20 mouse cellular contexts compared by ENCODE assay signal in the genomic region with DNA sequence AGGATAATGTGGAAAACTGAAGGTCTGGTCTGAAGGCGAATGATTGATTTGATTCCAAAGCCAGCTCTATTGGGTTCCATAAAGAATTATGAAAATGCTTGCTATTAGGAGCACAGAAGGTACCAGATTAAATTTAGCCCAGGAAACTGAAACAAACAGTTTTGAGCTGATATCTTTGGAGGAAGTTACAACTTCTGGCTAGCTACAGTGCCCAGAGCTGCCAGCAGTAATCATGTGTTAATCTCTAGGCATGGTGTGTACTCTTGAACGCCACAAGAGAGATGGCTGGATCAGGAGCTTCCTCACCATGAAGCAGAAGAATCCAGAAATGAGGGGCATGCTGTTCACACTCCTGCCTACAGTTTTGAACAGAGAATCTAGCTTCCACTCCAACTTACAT.
DNase-seq lines count a peak whose midpoint lies in the region; ATAC-seq and TF ChIP-seq lines count a peak whose summit lies in the region.
"Had no signal": no experiment of that assay in that cellular context is flagged by ENCODE, and none has a peak within 500 bp of the region (broad histone marks: within the 10 kb centered on the region; RNA-seq: fewer than 3 reads in every experiment).

No protein-coding gene starts in this region.

- no peaks in the 10 kb centered on the region for H3K36me3 ChIP-seq in forebrain, embryonic 15.5 days
- H3K36me3 ChIP-seq in forebrain, embryonic 12.5 days (replicated peaks): no peaks in the 10 kb centered on the region
- H3K36me3 ChIP-seq in lung, embryonic 14.5 days (ENCODE audit: insufficient read depth): no peaks in the 10 kb centered on the region
- H3K36me3 ChIP-seq: embryonic facial prominence, embryonic 10.5 days; heart, embryonic 15.5 days had no signal

- intact Hi-C loops in left cerebral cortex, postnatal 25 days (cut with DNase I): no loop called here

- no peak for DNase-seq in lung, embryonic 14.5 days
- no peak for DNase-seq in lung, adult 18-20 months
- peak; percentile 11 for DNase-seq in MEL-GATA-1-ER (ENCODE audit: extremely low read depth, low read depth)
- DNase-seq in spleen, postnatal 14 days (ENCODE audit: low spot score in 2 of 2): no peak
- no peak for DNase-seq in left cerebral cortex, postnatal 25 days (ENCODE audit: low spot score in 2 of 2)
- DNase-seq: adrenal gland, postnatal 36 days; cerebellum, postnatal 25 days; heart, adult 18-20 months; kidney, adult 9 months; kidney, postnatal 4 days; liver, postnatal 0 days; retina, postnatal 1 day; thymus, postnatal 14 days had no signal

- no peak overlapping the region for H3K4me3 ChIP-seq in forebrain, embryonic 15.5 days
- H3K4me3 ChIP-seq in forebrain, embryonic 12.5 days (replicated peaks): no peak overlapping the region
- H3K4me3 ChIP-seq in lung, embryonic 14.5 days (ENCODE audit: low read depth, low read length): no peak overlapping the region
- H3K4me3 ChIP-seq: embryonic facial prominence, embryonic 10.5 days; erythroblast, embryonic 14.5 days; heart, embryonic 15.5 days had no signal

- no peak for TF ChIP-seq CTCF in lung, embryonic 14.5 days (IDR thresholded peaks at IDR 0.05; ENCODE audit: low read depth)

- H3K4me1 ChIP-seq in forebrain, embryonic 15.5 days: peaks cover 25% of the 10 kb centered on the region
- peaks cover 8% of the 10 kb centered on the region; the same call in 1 of the 2 replicates for H3K4me1 ChIP-seq in forebrain, embryonic 12.5 days
- 0 out of 2 replicates have a peak, but pooled peaks cover 4% of the 10 kb centered on the region for H3K4me1 ChIP-seq in lung, embryonic 14.5 days (ENCODE audit: insufficient read depth)
- H3K4me1 ChIP-seq: embryonic facial prominence, embryonic 10.5 days had no signal

- no peaks in the 10 kb centered on the region for H3K27me3 ChIP-seq in forebrain, embryonic 15.5 days
- no peaks in the 10 kb centered on the region for H3K27me3 ChIP-seq in forebrain, embryonic 12.5 days
- no peaks in the 10 kb centered on the region for H3K27me3 ChIP-seq in lung, embryonic 14.5 days (ENCODE audit: insufficient read depth, low read length)
- H3K27me3 ChIP-seq: heart, embryonic 15.5 days had no signal

- peak; percentile 47; the same call in 1 of the 2 replicates for ATAC-seq in forebrain, embryonic 15.5 days (replicated peaks)
- ATAC-seq in forebrain, embryonic 12.5 days (ENCODE audit: low FRiP score): no peak
- peak; percentile 18; the same call in 1 of the 2 replicates for ATAC-seq in lung, embryonic 14.5 days (ENCODE audit: insufficient read depth)
- ATAC-seq in megakaryocyte-erythroid progenitor cell, adult 5-6 weeks (replicated peaks; ENCODE audit: low FRiP score, low TSS enrichment, poor library complexity, severe bottlenecking): peak; percentile 30; the same call in 1 of the 2 replicates
- ATAC-seq: liver, postnatal 0 days; Patski had no signal

- no peak overlapping the region for H3K4me2 ChIP-seq in forebrain, embryonic 15.5 days (replicated peaks)
- H3K4me2 ChIP-seq in forebrain, embryonic 12.5 days: no peak overlapping the region
- H3K4me2 ChIP-seq in lung, embryonic 14.5 days: no peak overlapping the region
- H3K4me2 ChIP-seq: heart, embryonic 15.5 days had no signal

- peak overlapping the region; percentile 71 for H3K27ac ChIP-seq in forebrain, embryonic 15.5 days (replicated peaks)
- no peak overlapping the region for H3K27ac ChIP-seq in forebrain, embryonic 12.5 days
- H3K27ac ChIP-seq in lung, embryonic 14.5 days (ENCODE audit: low read depth): peak overlapping the region; percentile 39
- H3K27ac ChIP-seq: embryonic facial prominence, embryonic 10.5 days; heart, embryonic 15.5 days had no signal

- no peaks in the 10 kb centered on the region for H3K9me3 ChIP-seq in forebrain, embryonic 15.5 days
- H3K9me3 ChIP-seq in forebrain, embryonic 12.5 days: no peaks in the 10 kb centered on the region
- H3K9me3 ChIP-seq in lung, embryonic 14.5 days (ENCODE audit: low read depth, low read length): no peaks in the 10 kb centered on the region
- H3K9me3 ChIP-seq: embryonic facial prominence, embryonic 10.5 days; heart, embryonic 15.5 days had no signal

- 75% methylated on average over 2 of the region's 2 CpGs for WGBS in forebrain, embryonic 15.5 days
- 93% methylated on average over 2 of the region's 2 CpGs for WGBS in forebrain, embryonic 12.5 days
- WGBS in lung, embryonic 14.5 days: 72% methylated on average over 2 of the region's 2 CpGs

- H3K9ac ChIP-seq in forebrain, embryonic 15.5 days (replicated peaks): no peak overlapping the region
- H3K9ac ChIP-seq in forebrain, embryonic 12.5 days: no peak overlapping the region
- H3K9ac ChIP-seq in lung, embryonic 14.5 days: no peak overlapping the region
- H3K9ac ChIP-seq: heart, embryonic 15.5 days; liver, postnatal 0 days had no signal
